ENCODE assay signal across 1 mouse cellular context in the genomic region with DNA sequence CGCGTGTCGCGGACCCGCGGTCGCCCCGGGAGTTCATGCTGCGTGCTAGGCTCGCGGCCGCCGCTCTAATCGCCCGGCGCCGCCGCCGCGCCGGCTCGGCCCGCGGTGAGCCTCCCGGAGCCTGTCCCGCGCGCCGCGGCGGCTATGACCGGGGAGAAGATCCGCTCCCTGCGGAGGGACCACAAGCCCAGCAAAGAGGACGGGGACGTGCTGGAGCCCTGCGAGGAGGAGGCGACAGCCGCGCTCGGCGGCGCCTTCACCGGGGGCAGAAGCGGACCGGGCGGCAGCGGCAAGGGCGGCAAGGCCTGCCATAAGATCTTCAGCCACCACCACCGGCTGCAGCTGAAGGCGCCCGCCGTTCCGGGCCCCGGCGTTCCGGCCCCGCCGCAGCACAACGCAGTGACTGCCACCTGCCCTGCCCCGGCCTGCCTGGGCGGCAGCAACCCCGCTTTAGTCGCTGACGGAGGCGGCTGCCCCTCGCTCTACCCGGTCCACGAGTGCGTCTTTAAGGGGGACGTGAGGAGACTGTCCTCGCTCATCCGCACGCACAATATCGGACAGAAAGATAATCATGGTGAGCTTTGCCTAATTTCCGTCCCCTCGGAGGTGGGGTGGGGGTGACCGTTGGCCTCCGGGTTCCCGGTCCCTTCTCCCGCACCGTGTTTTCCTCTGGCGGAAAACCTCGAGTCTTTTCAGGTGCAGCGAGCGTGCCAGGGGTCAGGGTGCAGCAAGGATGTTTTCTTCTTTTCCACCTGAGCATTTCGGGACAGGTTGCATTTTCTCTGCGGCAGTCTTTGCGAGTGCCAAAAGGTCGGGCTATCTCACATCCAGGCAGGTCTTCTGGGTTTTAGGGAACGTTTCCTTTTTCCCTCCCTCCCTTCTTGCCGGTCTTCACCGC.
TF ChIP-seq lines count a peak whose summit lies in the region.

No protein-coding gene starts in this region.

TF ChIP-seq in MEL, 35 proteins besides CTCF, POLR2A, EP300 and RAD21 (continued from another document):
- no peak for TF ChIP-seq GABPA (IDR thresholded peaks at IDR 0.05; ENCODE audit: low read depth, low read length)
- TF ChIP-seq MAX (IDR thresholded peaks at IDR 0.05; ENCODE audit: low read length): 0 out of 2 replicates have a peak, but pooled peaks have one; percentile 29
